Mouse (Mus musculus) erythroblast, embryonic 14.5 days (primary cell): ENCODE data around the gene Wdr66. TPM values are rescaled to one million over a fixed set of nuclear protein-coding genes. Genes with fewer than 3 reads are reported as not detected.

Experiments used
- H3K27me3 ChIP-seq: 2 replicates; pipeline ENCODE4 v1.6.1; 2012; ENCODE audit warnings: inconsistent platforms; ENCODE audit not compliant: control insufficient read depth
- H3K36me3 ChIP-seq: 2 replicates; pipeline ENCODE4 v1.6.1; 2012; ENCODE audit warnings: mild to moderate bottlenecking, inconsistent platforms; ENCODE audit not compliant: control insufficient read depth
- H3K4me1 ChIP-seq: 2 replicates; pipeline ENCODE4 v1.6.1; 2012; ENCODE audit warnings: inconsistent platforms; ENCODE audit not compliant: control insufficient read depth
- H3K4me3 ChIP-seq: replicated peaks from 2 replicates; pipeline ENCODE3; 2012; ENCODE audit warnings: moderate library complexity, mild to moderate bottlenecking, inconsistent platforms
- H3K9me3 ChIP-seq: 2 replicates; pipeline ENCODE4 v1.6.1; 2012; ENCODE audit warnings: low read length, inconsistent platforms, mixed read lengths; ENCODE audit not compliant: control insufficient read depth
- GATA1 ChIP-seq: IDR thresholded peaks from 2 replicates; pipeline ENCODE4 v1.6.1; 2012; ENCODE audit warnings: low read length, inconsistent platforms, mixed read lengths
- TAL1 ChIP-seq: IDR thresholded peaks from 3 replicates; pipeline ENCODE4 v1.6.1; 2012; ENCODE audit warnings: low read length, inconsistent platforms, mixed read lengths
- polyA plus RNA-seq: library from polyadenylated mRNA; stranded (reverse); fragments of >175 nt; gene quantifications from 2 replicates; pipeline ENCODE4 v1.2.3, GENCODE M21; 2012

The Wdr66 gene
- polyA plus RNA-seq, 1 experiment, result 0.02 TPM

- no peaks in the 10 kb centered on the region for H3K27me3 ChIP-seq
- H3K9me3 ChIP-seq, result no peaks in the 10 kb centered on the region
- H3K4me3 ChIP-seq, result peak overlapping the region; percentile 85
- TF ChIP-seq GATA1, result no peak
- no peak for TF ChIP-seq TAL1
- peaks cover 15% of the 10 kb centered on the region for H3K36me3 ChIP-seq
- peaks cover 43% of the 10 kb centered on the region for H3K4me1 ChIP-seq
These were observed 93.3 kb downstream of the Wdr66 start for GRCm38 (mm10) chr5:123344963-123345852.

- Histone ChIP-seq H3K4me3 (peak overlapping the region; percentile 85), H3K27me3 (no peaks in the 10 kb centered on the region), H3K4me1 (peaks cover 49% of the 10 kb centered on the region), H3K9me3 (no peaks in the 10 kb centered on the region), H3K36me3 (peaks cover 23% of the 10 kb centered on the region)
- TF ChIP-seq TAL1 (no peak), GATA1 (no peak)
These were observed 94.2 kb downstream of the Wdr66 start for GRCm38 (mm10) chr5:123345853-123346654.

GRCm38 (mm10) chr5:123346701-123347270, 94.9 kb downstream of the Wdr66 start:
- Histone ChIP-seq H3K36me3 (peaks cover 30% of the 10 kb centered on the region), H3K9me3 (no peaks in the 10 kb centered on the region), H3K4me1 (peaks cover 49% of the 10 kb centered on the region), H3K4me3 (peak overlapping the region; percentile 85), H3K27me3 (no peaks in the 10 kb centered on the region)
- TF ChIP-seq TAL1 (no peak), GATA1 (no peak)

GRCm38 (mm10) chr5:123347985-123348384, 96.1 kb downstream of the Wdr66 start:
- Histone ChIP-seq H3K4me3 (no peak overlapping the region), H3K36me3 (peaks cover 42% of the 10 kb centered on the region), H3K27me3 (no peaks in the 10 kb centered on the region), H3K9me3 (no peaks in the 10 kb centered on the region), H3K4me1 (peaks cover 49% of the 10 kb centered on the region)
- no peak for TF ChIP-seq TAL1
- TF ChIP-seq GATA1, result no peak

- no peak for TF ChIP-seq TAL1
- no peak for TF ChIP-seq GATA1
- H3K36me3 ChIP-seq, result peaks cover 57% of the 10 kb centered on the region
These were observed 98.5 kb downstream of the Wdr66 start for GRCm38 (mm10) chr5:123350386-123350785.

DNA sequence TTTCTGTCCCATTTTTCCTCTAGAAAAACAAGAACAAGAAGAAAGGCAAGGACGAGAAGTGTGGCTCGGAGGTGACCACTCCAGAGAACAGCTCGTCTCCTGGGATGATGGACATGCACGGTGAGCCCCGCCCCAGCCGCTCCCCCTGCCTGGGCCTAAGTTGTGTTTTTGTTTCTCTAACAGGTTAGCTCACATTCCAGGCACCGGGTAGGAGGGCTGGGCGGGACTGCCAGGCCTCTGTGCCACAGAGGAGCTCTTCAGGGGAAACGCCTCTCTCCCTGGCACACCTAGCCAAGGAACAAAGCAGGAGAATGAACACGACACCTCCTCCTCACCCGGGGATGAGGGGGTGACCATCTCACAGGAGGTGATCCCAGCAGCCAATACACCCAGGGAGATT, 104.0 kb downstream of the Wdr66 start:
- Histone ChIP-seq H3K4me1 (no peaks in the 10 kb centered on the region), H3K27me3 (no peaks in the 10 kb centered on the region), H3K36me3 (peaks cover 89% of the 10 kb centered on the region), H3K9me3 (no peaks in the 10 kb centered on the region), H3K4me3 (no peak overlapping the region)
- TF ChIP-seq GATA1 (no peak), TAL1 (no peak)

More at GRCm38 (mm10) chr5:123350386-123350785, 98.5 kb downstream of the Wdr66 start:
- Histone ChIP-seq H3K4me1 (peaks cover 32% of the 10 kb centered on the region), H3K27me3 (no peaks in the 10 kb centered on the region), H3K9me3 (no peaks in the 10 kb centered on the region), H3K4me3 (no peak overlapping the region)

- H3K4me3 ChIP-seq, result no peak overlapping the region
- no peaks in the 10 kb centered on the region for H3K4me1 ChIP-seq
- H3K36me3 ChIP-seq, result peaks cover 89% of the 10 kb centered on the region
- no peaks in the 10 kb centered on the region for H3K27me3 ChIP-seq
- TF ChIP-seq TAL1 (no peak), GATA1 (no peak)
- no peaks in the 10 kb centered on the region for H3K9me3 ChIP-seq
These were observed 105.4 kb downstream of the Wdr66 start for GRCm38 (mm10) chr5:123357253-123357652.

DNA sequence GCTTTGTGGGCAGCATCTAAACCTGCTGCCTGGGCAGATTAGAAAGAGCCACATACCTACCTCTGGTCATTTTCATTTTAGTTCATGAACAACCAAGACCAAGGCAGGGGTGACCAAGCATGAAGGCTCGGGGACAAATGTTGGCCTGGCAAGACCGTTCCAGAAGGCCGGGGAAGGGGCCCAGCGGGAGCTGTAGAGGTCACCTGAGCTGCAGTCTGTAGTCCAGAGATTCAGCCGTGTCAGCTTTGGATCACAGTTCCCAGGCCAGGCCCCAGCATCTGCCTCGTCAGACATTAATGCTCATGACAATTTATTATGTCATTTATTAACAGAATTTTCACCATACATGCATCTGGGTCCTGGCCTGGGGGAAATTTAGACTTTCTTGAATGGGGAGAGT, 107.5 kb downstream of the Wdr66 start:
- H3K4me3 ChIP-seq, result no peak overlapping the region
- H3K36me3 ChIP-seq, result peaks cover 97% of the 10 kb centered on the region
- H3K9me3 ChIP-seq, result no peaks in the 10 kb centered on the region
- TF ChIP-seq TAL1, result no peak
- no peak for TF ChIP-seq GATA1
- H3K27me3 ChIP-seq, result no peaks in the 10 kb centered on the region
- H3K4me1 ChIP-seq, result no peaks in the 10 kb centered on the region

- TF ChIP-seq GATA1 (no peak), TAL1 (no peak)
- Histone ChIP-seq H3K36me3 (peaks cover 84% of the 10 kb centered on the region), H3K27me3 (no peaks in the 10 kb centered on the region), H3K4me3 (no peak overlapping the region), H3K9me3 (no peaks in the 10 kb centered on the region), H3K4me1 (no peaks in the 10 kb centered on the region)
These were observed 111.0 kb downstream of the Wdr66 start for GRCm38 (mm10) chr5:123362911-123363310.
